Mouse (Mus musculus) left cerebral cortex, postnatal 10 days (tissue): ENCODE results near the gene Hps6. TPM values are rescaled to one million over a fixed set of nuclear protein-coding genes. Genes with fewer than 3 reads are reported as not detected.

Experiments used
- DNase-seq, 2 experiments: peaks; one replicate each; pipeline ENCODE4 v3.0.0; 2021 to 2022; ENCODE audit warnings: low spot score in 2 of 2, mixed read lengths in 1 of 2; ENCODE audit errors: extremely low spot score in 1 of 2
- intact Hi-C: fragments of 180-260 bp; cut with DNase I; formaldehyde crosslinking; loops from one replicate; pipeline ENCODE4 v1.15.1; 2025
- total RNA-seq, 2 experiments: library from RNA; stranded (reverse); gene quantifications; 2 replicates each; pipeline ENCODE4 v1.2.3; 2021

Hps6 gene
- total RNA-seq, 2 experiments from 2014 or later = 3.3 to 4.7 TPM

DNA sequence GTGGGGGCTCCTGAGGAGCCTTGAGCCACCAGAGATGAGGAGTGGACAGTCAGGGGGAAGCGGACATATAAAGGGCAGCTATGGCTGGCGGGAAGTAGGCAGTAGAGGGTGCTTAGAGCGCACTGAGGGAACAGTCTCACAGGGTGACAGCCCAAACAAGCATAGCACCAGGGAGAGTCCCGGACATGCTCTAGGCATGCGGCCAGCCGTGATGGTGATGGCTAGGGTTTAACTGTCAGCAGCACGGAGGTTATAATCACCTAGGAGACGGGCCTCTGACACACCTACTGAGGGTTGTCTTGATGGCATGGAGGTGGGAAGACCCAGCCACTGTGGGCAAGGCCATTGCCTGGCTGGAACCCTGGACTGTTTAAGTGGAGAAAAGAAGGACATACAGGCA is 23.3 kb downstream of the Hps6 start:
- intact Hi-C loops = no loop called here
- no peak for DNase-seq

- no peak for DNase-seq
- intact Hi-C loops = no loop called here
Measured at GRCm38 (mm10) chr19:46028747-46029320, 25.5 kb downstream of the Hps6 start.

- intact Hi-C loops = no loop called here
- DNase-seq = no peak
Measured at GRCm38 (mm10) chr19:46029652-46030051, 26.3 kb downstream of the Hps6 start.

GRCm38 (mm10) chr19:46030196-46030983 is 27.1 kb downstream of the Hps6 start:
- no peak for DNase-seq
- intact Hi-C loops = no loop called here

GRCm38 (mm10) chr19:46031689-46032432 is 28.6 kb downstream of the Hps6 start:
- peak in 1 of 2 experiments; percentile 48 for DNase-seq
- intact Hi-C loops = no loop called here

GRCm38 (mm10) chr19:46032731-46033510 is 29.6 kb downstream of the Hps6 start:
- intact Hi-C loops = no loop called here
- DNase-seq = peak in 1 of 2 experiments; percentile 43

DNA sequence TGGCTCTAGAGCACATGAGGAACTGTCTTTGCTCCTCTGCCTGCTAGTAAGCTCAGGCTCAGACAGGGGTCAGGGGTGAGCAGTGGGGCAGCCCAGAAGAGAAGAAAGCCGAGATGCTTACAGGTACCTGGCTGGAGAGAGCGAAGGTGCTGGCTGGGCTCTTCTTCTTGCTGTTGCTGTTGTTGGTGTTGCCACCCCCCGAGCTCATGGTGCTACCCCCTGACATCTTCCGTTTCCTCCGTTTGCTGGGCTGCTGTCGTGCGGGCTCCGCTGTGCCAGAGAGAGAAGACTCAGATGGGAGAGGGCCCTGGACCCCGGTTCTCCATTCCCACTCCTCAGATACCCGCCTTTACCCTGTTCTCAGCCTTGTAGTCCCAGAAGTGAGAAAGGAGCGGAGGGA is 30.6 kb downstream of the Hps6 start:
- DNase-seq = no peak
- intact Hi-C loops = no loop called here

- DNase-seq = no peak
- intact Hi-C loops = no loop called here
Measured at GRCm38 (mm10) chr19:46035971-46036370, 32.7 kb downstream of the Hps6 start.

GRCm38 (mm10) chr19:46036477-46037242 is 33.4 kb downstream of the Hps6 start:
- DNase-seq = no peak
- intact Hi-C loops = no loop called here

- peak in 1 of 2 experiments; percentile 36 for DNase-seq
- intact Hi-C loops = no loop called here
Measured at GRCm38 (mm10) chr19:46037243-46037924, 34.1 kb downstream of the Hps6 start.

- intact Hi-C loops = no loop called here
- DNase-seq = peak in 1 of 2 experiments; percentile 37
Measured at GRCm38 (mm10) chr19:46037925-46038850, 34.9 kb downstream of the Hps6 start.

GRCm38 (mm10) chr19:46038851-46039260 is 35.5 kb downstream of the Hps6 start:
- intact Hi-C loops = no loop called here
- DNase-seq = peak in 1 of 2 experiments; percentile 41

DNA sequence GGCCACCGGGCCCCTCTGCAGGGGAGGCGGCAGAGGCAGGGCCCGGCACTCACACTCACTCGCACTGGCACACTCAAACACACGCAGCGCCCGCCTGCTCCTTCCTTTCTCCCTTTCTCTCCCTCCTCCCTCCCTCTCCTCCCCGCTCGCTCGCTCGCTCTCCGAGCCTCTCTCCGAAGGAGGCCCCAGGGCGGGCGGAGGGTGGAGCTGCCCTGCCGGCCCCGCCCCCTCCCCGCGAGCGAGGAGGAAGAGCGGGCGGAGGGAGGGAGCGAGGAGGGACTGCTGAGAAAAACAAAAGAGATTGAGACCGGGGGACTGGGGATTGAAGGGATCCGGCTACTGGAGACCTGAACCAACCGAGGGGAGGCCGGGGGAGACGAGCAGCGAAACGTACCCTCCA is 36.2 kb downstream of the Hps6 start:
- intact Hi-C loops = no loop called here
- DNase-seq = peak; percentile 64 to 94

DNA sequence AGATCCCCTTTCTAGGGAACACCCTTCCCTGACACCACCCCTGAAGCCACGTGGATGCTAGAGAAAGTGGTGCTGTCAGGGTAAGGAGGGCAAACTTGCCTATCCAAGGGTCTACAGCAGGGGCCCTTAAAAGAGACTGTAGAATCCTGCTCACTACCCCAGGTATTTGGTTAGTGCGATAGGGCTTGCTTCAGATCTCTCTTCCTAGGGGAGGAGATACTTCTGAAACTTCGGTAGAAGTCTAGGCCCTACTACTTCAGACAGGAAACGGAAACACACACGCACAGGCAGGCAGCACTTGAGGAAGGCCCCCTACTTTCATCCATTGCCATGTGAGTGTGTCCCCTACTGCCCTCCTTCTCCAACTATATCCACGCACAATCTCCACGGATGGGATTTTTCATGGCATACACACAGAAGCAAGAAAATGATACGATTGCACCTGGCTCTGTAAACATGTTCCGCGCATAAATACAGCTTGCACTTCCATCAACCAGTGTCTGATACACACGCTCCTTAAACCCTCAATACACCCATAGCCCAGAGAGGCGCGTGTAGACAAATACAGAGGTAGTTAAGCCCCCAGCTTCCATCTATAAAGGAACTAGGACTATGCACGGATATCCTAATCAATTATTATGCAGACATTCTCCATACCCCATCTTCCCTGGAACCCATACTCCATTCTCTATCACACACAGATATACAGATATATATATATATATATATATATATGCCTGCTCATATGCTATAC is 37.0 kb downstream of the Hps6 start:
- DNase-seq = no peak
- intact Hi-C loops = no loop called here

DNA sequence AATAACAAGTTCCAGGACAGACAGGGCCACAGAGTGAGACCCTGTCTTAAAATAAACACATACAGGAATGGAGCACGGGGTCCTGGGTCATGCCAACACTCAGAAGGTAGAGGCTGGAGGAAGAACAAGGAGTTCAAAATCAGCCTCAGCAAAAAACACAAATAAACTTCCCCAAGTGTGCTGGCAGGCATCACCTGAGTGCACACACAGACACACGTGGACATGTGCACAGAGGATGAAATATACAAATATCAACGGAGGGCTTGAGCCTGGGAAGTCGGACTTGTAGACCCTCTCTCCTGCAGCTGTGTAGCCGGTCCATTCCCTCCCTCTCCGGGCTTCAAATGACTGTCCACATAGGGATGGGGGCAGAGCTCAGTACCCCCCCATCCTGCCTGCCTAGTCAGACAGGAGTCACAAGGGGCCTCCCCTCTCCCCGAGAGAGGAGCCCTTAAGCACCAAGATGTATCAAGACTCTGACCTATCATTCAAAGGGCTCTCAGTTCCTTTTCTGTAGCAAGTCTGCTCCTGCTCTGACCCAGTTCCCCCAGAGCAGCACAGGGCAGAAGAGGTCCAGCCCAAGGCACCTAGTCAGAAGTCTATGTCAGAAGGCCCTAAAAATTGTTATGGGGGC is 38.1 kb downstream of the Hps6 start:
- no peak for DNase-seq
- intact Hi-C loops = no loop called here
